Mouse (Mus musculus): Measurements from ENCODE around the gene Nudt19. TPM values are rescaled to one million over a fixed set of nuclear protein-coding genes. Genes with fewer than 3 reads are reported as not detected.
"Not testable (repeated sequence)": the region's sequence is repeated elsewhere in the genome, so short reads cannot be mapped to it uniquely, and the experiment has no call there.

Gene Nudt19
- total RNA-seq, 1 experiment from 2014 or later: 54.7 TPM

GRCm38 (mm10) chr7:35565965-35566364 lies 9.9 kb upstream of the Nudt19 start:
- not testable (repeated sequence) for DNase-seq

- DNase-seq: not testable (repeated sequence)
These were observed 8.8 kb upstream of the Nudt19 start for GRCm38 (mm10) chr7:35564872-35565271.

DNA sequence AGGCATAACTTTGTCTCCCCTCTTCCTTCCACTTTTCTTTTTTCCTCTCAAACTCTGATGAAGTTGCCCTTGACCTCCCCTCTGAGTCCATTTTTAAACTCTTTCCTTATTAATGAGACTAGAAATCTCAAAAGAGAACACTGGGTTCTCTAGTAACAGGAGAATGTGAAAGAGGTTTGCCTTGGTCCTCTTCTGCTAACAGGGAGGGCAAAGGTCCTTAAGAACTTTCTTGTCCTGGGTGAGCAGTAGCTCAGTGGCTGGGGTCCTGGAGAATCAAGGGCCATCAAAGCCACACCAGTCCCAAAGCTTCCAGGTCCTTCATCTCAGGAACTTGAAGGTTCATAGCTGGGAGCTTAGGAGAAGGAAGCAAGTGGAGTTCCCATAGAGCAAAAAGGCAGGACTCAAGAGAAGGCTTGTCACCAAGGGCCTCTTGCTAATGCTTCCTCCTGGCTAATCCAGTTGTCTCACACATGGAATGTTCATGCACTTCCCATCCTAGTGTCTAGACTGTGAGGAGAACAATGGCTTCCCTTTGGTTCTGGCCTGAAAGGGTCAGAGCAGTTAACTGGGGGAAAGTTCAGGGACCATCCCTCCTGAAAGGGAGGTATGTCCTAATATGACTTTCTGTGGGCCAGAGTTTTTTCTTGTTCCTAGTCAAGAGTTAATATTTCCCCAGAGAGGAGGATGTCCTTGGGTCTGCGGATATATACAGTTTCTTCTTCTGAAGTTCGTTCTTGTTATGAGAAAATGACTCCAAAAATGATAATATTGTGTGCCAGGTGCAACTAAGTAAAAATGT lies 8.2 kb upstream of the Nudt19 start:
- DNase-seq: no peak

GRCm38 (mm10) chr7:35563071-35563470 lies 7.0 kb upstream of the Nudt19 start:
- DNase-seq: no peak

- DNase-seq: no peak
These were observed 3.7 kb upstream of the Nudt19 start for GRCm38 (mm10) chr7:35559838-35560237.

GRCm38 (mm10) chr7:35558681-35559080 lies 2.6 kb upstream of the Nudt19 start:
- no peak for DNase-seq

- no peak for DNase-seq
These were observed 1.5 kb upstream of the Nudt19 start for GRCm38 (mm10) chr7:35557577-35557976.

GRCm38 (mm10) chr7:35556905-35557304 lies 801 bp upstream of the Nudt19 start:
- no peak for DNase-seq

DNA sequence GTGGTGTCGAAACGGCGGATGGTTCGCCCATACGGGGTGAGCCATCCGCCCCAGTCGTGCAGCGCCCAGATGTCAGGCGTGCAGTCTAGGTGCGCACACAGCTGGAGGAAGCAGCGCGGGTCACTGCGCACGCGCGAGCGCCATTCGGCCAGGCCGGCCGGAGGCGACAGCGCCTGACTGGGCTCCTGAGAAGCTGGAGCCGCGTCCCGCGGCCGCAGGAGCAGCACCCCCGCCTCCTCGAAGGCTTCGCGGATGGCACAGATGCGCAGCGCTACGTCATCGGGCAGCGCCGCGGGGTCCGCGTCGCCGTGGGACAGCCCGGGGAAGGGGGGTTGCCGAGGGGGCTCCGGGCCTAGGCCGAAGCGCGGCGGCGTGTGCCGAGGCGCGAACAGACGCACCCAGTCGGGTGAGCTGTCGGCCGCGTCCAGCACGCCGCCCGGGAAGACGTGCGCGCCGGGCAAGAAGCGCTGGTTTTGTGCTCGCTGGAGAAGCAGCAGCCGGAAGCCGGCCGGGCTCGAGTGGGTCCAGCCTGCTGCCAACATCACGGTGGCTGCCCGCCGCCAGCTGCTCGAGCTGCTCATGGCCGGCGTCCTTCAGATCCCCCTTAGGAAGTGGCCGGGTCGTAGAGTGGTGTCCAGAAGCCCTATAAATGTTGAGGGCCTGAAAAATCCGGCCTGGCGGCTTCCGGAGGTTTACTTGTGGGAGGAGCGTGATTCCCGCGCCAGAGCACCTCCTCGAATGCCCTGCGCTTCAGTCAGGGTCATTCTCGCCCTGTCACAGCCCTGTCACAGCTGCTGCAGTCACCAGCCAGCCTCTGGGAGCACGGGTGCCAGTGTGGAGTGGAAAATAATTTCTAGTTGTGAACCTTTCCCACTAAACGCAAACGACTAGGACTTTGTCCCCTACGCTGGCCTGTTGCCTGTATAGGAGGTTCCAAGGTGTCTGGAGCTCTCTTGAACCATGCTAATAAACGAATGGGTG lies 590 bp downstream of the Nudt19 start:
- peak; percentile 89 for DNase-seq

GRCm38 (mm10) chr7:35554605-35555175 lies 1.4 kb downstream of the Nudt19 start:
- DNase-seq: peak; percentile 23

GRCm38 (mm10) chr7:35553751-35554604 lies 2.1 kb downstream of the Nudt19 start:
- peak; percentile 25 for DNase-seq

DNA sequence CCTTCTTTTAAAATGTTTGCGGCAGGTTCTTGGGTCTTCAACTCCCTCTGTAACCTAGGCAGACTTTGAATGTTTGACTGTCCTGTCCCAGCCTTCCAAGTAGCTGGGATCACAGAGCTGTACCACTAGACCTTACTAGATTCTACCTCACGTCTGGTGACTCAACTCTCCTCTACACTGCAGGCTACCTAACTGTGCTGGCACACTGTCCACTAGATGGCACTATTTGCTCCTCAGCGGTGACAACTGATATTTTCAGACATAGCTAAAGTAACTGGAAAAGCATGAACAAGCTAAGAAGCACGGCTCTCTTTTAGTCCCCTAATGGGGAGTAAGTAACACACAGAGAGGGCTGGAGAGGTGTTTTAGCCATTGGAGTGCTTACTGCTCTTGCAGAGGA lies 10.2 kb downstream of the Nudt19 start:
- DNase-seq: peak; percentile 46

DNA sequence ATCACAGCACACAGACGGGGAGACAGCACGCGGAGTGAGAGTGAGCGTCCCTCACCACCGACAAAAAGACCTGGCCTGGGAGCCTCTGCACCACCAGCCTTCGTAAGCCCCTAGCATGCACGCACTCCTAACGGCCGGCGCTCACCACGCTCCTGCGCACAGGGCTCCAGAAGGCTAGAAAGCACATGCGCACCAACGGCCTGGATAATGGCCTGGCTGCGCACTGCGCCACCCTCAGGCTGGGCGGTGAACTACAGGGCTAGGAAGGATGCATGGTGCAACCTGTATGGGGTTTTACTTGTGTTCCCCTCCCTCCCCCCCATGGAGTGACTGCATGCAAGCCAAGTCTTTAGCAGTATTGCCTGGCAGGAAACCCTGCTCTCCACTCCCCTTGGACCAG lies 18.5 kb downstream of the Nudt19 start, which contains the start of gene Tdrd12:
Gene Tdrd12 (minus strand): TSS at position 184 of the 400 bp plus-strand sequence.
- no peak for DNase-seq

DNA sequence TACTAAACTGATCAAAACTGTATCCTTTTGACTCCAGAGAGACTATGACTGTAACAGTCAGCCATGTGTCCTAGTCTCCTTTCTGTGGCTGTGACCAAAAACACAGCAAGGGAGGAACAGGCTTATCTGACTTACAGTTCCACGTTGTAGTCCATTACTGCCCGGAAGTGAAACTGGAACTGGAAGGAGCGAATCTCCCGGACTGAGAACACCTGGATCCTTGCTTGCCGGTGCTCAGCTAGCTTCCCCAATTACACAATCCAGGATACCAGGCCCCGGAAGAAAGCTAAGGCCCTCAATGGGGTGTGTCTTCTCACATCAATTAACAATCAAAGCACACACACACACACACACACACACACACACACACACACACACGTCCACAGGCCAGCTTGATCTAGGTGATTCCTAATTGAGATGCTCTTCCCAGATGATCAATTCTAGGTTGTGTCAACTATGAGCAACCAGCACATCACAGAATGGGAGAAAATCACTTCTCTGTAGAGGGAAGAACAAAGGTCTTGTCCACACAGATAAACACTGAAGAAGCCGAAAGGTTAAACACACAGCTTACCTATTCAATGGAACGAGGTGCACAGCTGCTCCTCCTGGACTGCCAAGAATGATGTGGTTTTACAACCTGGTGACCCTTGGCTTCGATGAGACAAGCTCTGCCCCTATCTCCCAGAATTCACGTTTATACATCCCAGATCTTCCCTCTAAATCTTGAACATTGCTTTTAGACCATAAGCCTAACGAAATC lies 20.2 kb downstream of the Nudt19 start:
- DNase-seq: no peak

DNA sequence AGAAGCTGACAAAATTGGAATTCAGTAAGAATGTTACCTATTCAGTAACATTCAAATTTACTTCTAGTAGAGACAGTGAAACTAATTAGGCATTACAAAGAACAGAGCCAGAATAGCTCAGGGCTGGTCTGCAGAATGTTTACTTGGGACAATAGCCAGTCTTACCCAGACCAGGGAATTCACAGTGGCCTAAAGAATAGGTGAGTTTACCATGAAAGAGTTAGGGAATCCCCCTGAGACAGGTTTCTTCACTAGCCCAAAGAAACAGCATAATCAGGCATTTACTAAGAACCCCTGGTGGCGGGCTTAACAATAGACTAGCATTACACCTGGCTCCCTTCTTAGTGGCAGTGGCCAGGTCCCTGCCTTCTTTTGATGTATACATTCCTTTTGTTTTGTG lies 25.6 kb downstream of the Nudt19 start:
- not testable (repeated sequence) for DNase-seq

DNA sequence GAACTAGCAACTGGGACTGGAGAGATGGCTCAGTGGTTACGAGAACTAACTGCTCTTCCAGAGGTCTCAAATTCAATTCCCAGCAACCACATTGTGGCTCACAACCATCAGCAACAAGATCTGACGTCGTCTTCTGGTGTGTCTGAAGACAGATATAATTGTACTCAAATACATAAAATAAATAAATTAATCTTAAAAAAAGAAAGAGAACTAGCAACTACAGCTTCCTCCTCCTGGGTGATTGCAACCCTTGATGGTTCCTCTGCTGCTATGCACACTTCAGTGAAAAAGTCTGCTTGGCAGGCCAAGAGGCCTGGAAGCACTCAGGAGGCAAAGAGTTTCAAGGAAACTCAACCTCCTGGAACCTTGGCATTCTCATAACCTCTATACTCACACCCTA lies 26.1 kb downstream of the Nudt19 start:
- no peak for DNase-seq

- no peak for DNase-seq
These were observed 29.3 kb downstream of the Nudt19 start for GRCm38 (mm10) chr7:35526795-35527194.

DNA sequence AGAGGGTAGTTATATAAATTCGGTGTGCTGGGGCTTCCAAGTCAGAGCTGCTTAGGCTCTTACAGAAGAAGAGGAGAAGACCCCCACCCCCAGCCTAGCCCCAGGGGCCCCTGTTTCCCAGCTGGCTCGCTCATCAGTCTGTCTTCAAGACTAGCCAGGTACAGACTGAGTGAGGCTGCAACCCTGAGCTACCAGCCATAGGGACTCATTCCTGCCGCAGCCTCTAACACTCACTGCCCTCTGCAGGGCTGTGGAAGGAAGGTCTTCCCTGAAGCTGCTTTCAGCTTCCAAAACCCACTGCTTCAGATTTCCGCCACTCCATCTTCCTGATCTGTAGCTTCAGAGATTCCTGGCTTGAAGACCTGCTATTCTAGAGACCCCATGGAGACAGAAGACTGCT lies 54.1 kb downstream of the Nudt19 start:
- DNase-seq: no peak

DNA sequence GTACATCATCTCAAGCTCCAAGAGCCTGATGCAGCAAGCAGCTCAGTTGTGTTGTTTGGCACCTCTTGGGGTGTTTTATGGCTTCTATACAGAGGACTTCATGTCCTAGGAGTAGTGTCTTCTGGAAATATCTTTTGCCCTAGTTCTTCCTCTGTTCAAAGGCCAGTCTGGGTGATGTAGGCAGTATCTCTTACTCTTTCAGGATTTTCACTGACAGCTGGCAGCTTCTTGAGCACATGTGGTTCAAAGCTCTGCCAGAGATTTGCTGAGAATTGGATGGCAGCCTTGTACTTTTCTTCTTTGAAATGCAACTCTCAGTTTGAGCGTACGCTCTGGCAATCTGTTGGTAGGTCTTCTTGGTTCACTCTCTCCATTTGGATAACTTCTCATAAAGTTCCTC lies 58.6 kb downstream of the Nudt19 start:
- DNase-seq: no peak
